Mouse (Mus musculus): ENCODE measurements around the gene Ccser1. TPM values are rescaled to one million over a fixed set of nuclear protein-coding genes. Genes with fewer than 3 reads are reported as not detected.

The Ccser1 gene
- polyA plus RNA-seq, 1 experiment = not detected

- Histone ChIP-seq H3K4me1 (ENCODE audit: control insufficient read depth, insufficient read depth, low read length) (no peaks in the 10 kb centered on the region), H3K4me3 (ENCODE audit: insufficient read depth, low read depth, low read length) (no peak overlapping the region), H3K27ac (ENCODE audit: insufficient read depth, low read depth, low read length) (no peak overlapping the region)
- 96% methylated on average over 1 of the region's 1 CpGs for WGBS
- no peak for TF ChIP-seq POLR2A (IDR thresholded peaks at IDR 0.05; ENCODE audit: insufficient read depth, low read depth, low read length)
- TF ChIP-seq CTCF (IDR thresholded peaks at IDR 0.05; ENCODE audit: insufficient read depth, low read depth, low read length) = no peak
These were observed 625.4 kb downstream of the Ccser1 start for GRCm38 (mm10) chr6:61805481-61805880.

- Histone ChIP-seq H3K4me3 (ENCODE audit: insufficient read depth, low read depth, low read length) (no peak overlapping the region), H3K4me1 (ENCODE audit: control insufficient read depth, insufficient read depth, low read length) (no peaks in the 10 kb centered on the region), H3K27ac (ENCODE audit: insufficient read depth, low read depth, low read length) (no peak overlapping the region)
- WGBS = 41% methylated on average over 1 of the region's 1 CpGs
- TF ChIP-seq CTCF (IDR thresholded peaks at IDR 0.05; ENCODE audit: insufficient read depth, low read depth, low read length) = no peak
- no peak for TF ChIP-seq POLR2A (IDR thresholded peaks at IDR 0.05; ENCODE audit: insufficient read depth, low read depth, low read length)
These were observed 637.6 kb downstream of the Ccser1 start for GRCm38 (mm10) chr6:61817716-61818115.

- Histone ChIP-seq H3K27ac (ENCODE audit: insufficient read depth, low read depth, low read length) (no peak overlapping the region), H3K4me3 (ENCODE audit: insufficient read depth, low read depth, low read length) (no peak overlapping the region), H3K4me1 (ENCODE audit: control insufficient read depth, insufficient read depth, low read length) (no peaks in the 10 kb centered on the region)
- 92% methylated on average over 1 of the region's 1 CpGs for WGBS
- TF ChIP-seq CTCF (IDR thresholded peaks at IDR 0.05; ENCODE audit: insufficient read depth, low read depth, low read length) (no peak), POLR2A (IDR thresholded peaks at IDR 0.05; ENCODE audit: insufficient read depth, low read depth, low read length) (no peak)
These were observed 696.2 kb downstream of the Ccser1 start for GRCm38 (mm10) chr6:61876302-61876701.

GRCm38 (mm10) chr6:61898238-61898637, 718.1 kb downstream of the Ccser1 start:
- no peaks in the 10 kb centered on the region for H3K4me1 ChIP-seq (ENCODE audit: control insufficient read depth, insufficient read depth, low read length)
- TF ChIP-seq POLR2A (IDR thresholded peaks at IDR 0.05; ENCODE audit: insufficient read depth, low read depth, low read length) (no peak), CTCF (IDR thresholded peaks at IDR 0.05; ENCODE audit: insufficient read depth, low read depth, low read length) (no peak)
- 47% methylated on average over 4 of the region's 4 CpGs for WGBS
- H3K4me3 ChIP-seq (ENCODE audit: insufficient read depth, low read depth, low read length) = no peak overlapping the region
- H3K27ac ChIP-seq (ENCODE audit: insufficient read depth, low read depth, low read length) = no peak overlapping the region

- TF ChIP-seq POLR2A (IDR thresholded peaks at IDR 0.05; ENCODE audit: insufficient read depth, low read depth, low read length) (no peak), CTCF (IDR thresholded peaks at IDR 0.05; ENCODE audit: insufficient read depth, low read depth, low read length) (no peak)
- 48% methylated on average over 1 of the region's 1 CpGs for WGBS
- no peaks in the 10 kb centered on the region for H3K4me1 ChIP-seq (ENCODE audit: control insufficient read depth, insufficient read depth, low read length)
- H3K27ac ChIP-seq (ENCODE audit: insufficient read depth, low read depth, low read length) = no peak overlapping the region
- H3K4me3 ChIP-seq (ENCODE audit: insufficient read depth, low read depth, low read length) = no peak overlapping the region
These were observed 722.6 kb downstream of the Ccser1 start for GRCm38 (mm10) chr6:61902715-61903114.

GRCm38 (mm10) chr6:61912896-61913295, 732.8 kb downstream of the Ccser1 start:
- Histone ChIP-seq H3K4me1 (ENCODE audit: control insufficient read depth, insufficient read depth, low read length) (no peaks in the 10 kb centered on the region), H3K4me3 (ENCODE audit: insufficient read depth, low read depth, low read length) (no peak overlapping the region), H3K27ac (ENCODE audit: insufficient read depth, low read depth, low read length) (no peak overlapping the region)
- WGBS = 95% methylated on average over 3 of the region's 3 CpGs
- TF ChIP-seq CTCF (IDR thresholded peaks at IDR 0.05; ENCODE audit: insufficient read depth, low read depth, low read length) = no peak
- no peak for TF ChIP-seq POLR2A (IDR thresholded peaks at IDR 0.05; ENCODE audit: insufficient read depth, low read depth, low read length)

GRCm38 (mm10) chr6:61931622-61932021, 751.5 kb downstream of the Ccser1 start:
- no peak overlapping the region for H3K4me3 ChIP-seq (ENCODE audit: insufficient read depth, low read depth, low read length)
- H3K4me1 ChIP-seq (ENCODE audit: control insufficient read depth, insufficient read depth, low read length) = no peaks in the 10 kb centered on the region
- H3K27ac ChIP-seq (ENCODE audit: insufficient read depth, low read depth, low read length) = no peak overlapping the region
- TF ChIP-seq POLR2A (IDR thresholded peaks at IDR 0.05; ENCODE audit: insufficient read depth, low read depth, low read length) (no peak), CTCF (IDR thresholded peaks at IDR 0.05; ENCODE audit: insufficient read depth, low read depth, low read length) (no peak)
- WGBS = 85% methylated on average over 1 of the region's 1 CpGs

GRCm38 (mm10) chr6:61936656-61937055, 756.5 kb downstream of the Ccser1 start:
- Histone ChIP-seq H3K4me1 (ENCODE audit: control insufficient read depth, insufficient read depth, low read length) (no peaks in the 10 kb centered on the region), H3K4me3 (ENCODE audit: insufficient read depth, low read depth, low read length) (no peak overlapping the region), H3K27ac (ENCODE audit: insufficient read depth, low read depth, low read length) (no peak overlapping the region)
- 85% methylated on average over 1 of the region's 1 CpGs for WGBS
- TF ChIP-seq POLR2A (IDR thresholded peaks at IDR 0.05; ENCODE audit: insufficient read depth, low read depth, low read length) = no peak

GRCm38 (mm10) chr6:61939236-61939635, 759.1 kb downstream of the Ccser1 start:
- H3K27ac ChIP-seq (ENCODE audit: insufficient read depth, low read depth, low read length) = no peak overlapping the region
- TF ChIP-seq POLR2A (IDR thresholded peaks at IDR 0.05; ENCODE audit: insufficient read depth, low read depth, low read length) = no peak
- no peak for TF ChIP-seq CTCF (IDR thresholded peaks at IDR 0.05; ENCODE audit: insufficient read depth, low read depth, low read length)
- no peaks in the 10 kb centered on the region for H3K4me1 ChIP-seq (ENCODE audit: control insufficient read depth, insufficient read depth, low read length)
- whole genome bisulfite sequencing = 55% methylated on average over 1 of the region's 1 CpGs
- H3K4me3 ChIP-seq (ENCODE audit: insufficient read depth, low read depth, low read length) = no peak overlapping the region

- WGBS = 75% methylated on average over 2 of the region's 2 CpGs
- Histone ChIP-seq H3K4me3 (ENCODE audit: insufficient read depth, low read depth, low read length) (no peak overlapping the region), H3K27ac (ENCODE audit: insufficient read depth, low read depth, low read length) (no peak overlapping the region), H3K4me1 (ENCODE audit: control insufficient read depth, insufficient read depth, low read length) (no peaks in the 10 kb centered on the region)
- TF ChIP-seq POLR2A (IDR thresholded peaks at IDR 0.05; ENCODE audit: insufficient read depth, low read depth, low read length) (no peak), CTCF (IDR thresholded peaks at IDR 0.05; ENCODE audit: insufficient read depth, low read depth, low read length) (no peak)
These were observed 773.6 kb downstream of the Ccser1 start for GRCm38 (mm10) chr6:61953703-61954102.
